15 mouse cellular contexts compared by ENCODE assay signal in genomic region chr15:78830742-78831719, GRCm38 (mm10). TPM values are rescaled to one million over a fixed set of nuclear protein-coding genes. Genes with fewer than 3 reads are reported as not detected.
DNase-seq lines count a peak whose midpoint lies in the region; ATAC-seq lines count a peak whose summit lies in the region.
"Had no signal": no experiment of that assay in that cellular context is flagged by ENCODE, and none has a peak within 500 bp of the region (broad histone marks: within the 10 kb centered on the region; RNA-seq: fewer than 3 reads in every experiment).

No protein-coding gene starts in this region.

- DNase-seq in heart, postnatal 10 days = no peak
- DNase-seq in limb, embryonic 11.5 days (ENCODE audit: low spot score) = no peak
- no peak for DNase-seq in spleen, adult 12 weeks (ENCODE audit: low spot score)
- DNase-seq in right cerebral cortex, postnatal 4 days = no peak
- no peak for DNase-seq in cerebellum, adult 18-20 months
- DNase-seq: adrenal gland, postnatal 25 days; cerebellum, adult 11-12 months; right cerebral cortex, adult 18-20 months had no signal

- H3K9ac ChIP-seq in heart, embryonic 12.5 days = no peak overlapping the region
- no peak overlapping the region for H3K9ac ChIP-seq in heart, embryonic 15.5 days
- H3K9ac ChIP-seq in limb, embryonic 11.5 days (ENCODE audit: low read length) = no peak overlapping the region
- H3K9ac ChIP-seq: neural tube, embryonic 12.5 days had no signal

- no peak overlapping the region for H3K4me3 ChIP-seq in heart, embryonic 12.5 days
- peak overlapping the region; percentile 51 for H3K4me3 ChIP-seq in brown adipose tissue, adult 24 weeks (ENCODE audit: insufficient read depth, low read depth, low read length)
- no peak overlapping the region for H3K4me3 ChIP-seq in heart, embryonic 15.5 days
- H3K4me3 ChIP-seq in limb, embryonic 11.5 days (ENCODE audit: low read depth, low read length) = no peak overlapping the region
- H3K4me3 ChIP-seq: embryonic facial prominence, embryonic 12.5 days; neural tube, embryonic 12.5 days had no signal

- 0 out of 2 replicates have a peak, but pooled peaks cover 8% of the 10 kb centered on the region for H3K27me3 ChIP-seq in heart, embryonic 12.5 days (replicated peaks)
- H3K27me3 ChIP-seq in heart, embryonic 15.5 days = peaks cover 7% of the 10 kb centered on the region
- H3K27me3 ChIP-seq in limb, embryonic 11.5 days (ENCODE audit: control insufficient read depth, insufficient read depth, low read length) = no peaks in the 10 kb centered on the region

- H3K27ac ChIP-seq in heart, embryonic 12.5 days (ENCODE audit: poor library complexity, severe bottlenecking) = peak overlapping the region; percentile 88; the same call in 1 of the 2 replicates
- H3K27ac ChIP-seq in brown adipose tissue, adult 24 weeks (replicated peaks; ENCODE audit: low read depth, low read length) = peak overlapping the region; percentile 83
- peak overlapping the region; percentile 85; the same call in 1 of the 2 replicates for H3K27ac ChIP-seq in heart, embryonic 15.5 days
- no peak overlapping the region for H3K27ac ChIP-seq in limb, embryonic 11.5 days (replicated peaks; ENCODE audit: low read depth, low read length)
- H3K27ac ChIP-seq: neural tube, embryonic 12.5 days had no signal

- no peak for ATAC-seq in heart, embryonic 12.5 days (ENCODE audit: insufficient number of reproducible peaks, low FRiP score)
- ATAC-seq in heart, embryonic 15.5 days (replicated peaks; ENCODE audit: insufficient number of reproducible peaks, insufficient read depth, low FRiP score, low read depth) = no peak
- ATAC-seq in limb, embryonic 11.5 days (ENCODE audit: insufficient number of reproducible peaks, low FRiP score, low TSS enrichment, low read depth) = no peak

- H3K9me3 ChIP-seq in heart, embryonic 12.5 days (replicated peaks) = no peaks in the 10 kb centered on the region
- H3K9me3 ChIP-seq in heart, embryonic 15.5 days (replicated peaks) = no peaks in the 10 kb centered on the region
- no peaks in the 10 kb centered on the region for H3K9me3 ChIP-seq in limb, embryonic 11.5 days (ENCODE audit: control insufficient read depth, low read length)
- H3K9me3 ChIP-seq: embryonic facial prominence, embryonic 12.5 days; neural tube, embryonic 12.5 days had no signal

- H3K4me1 ChIP-seq in heart, embryonic 12.5 days (replicated peaks) = peaks cover 51% of the 10 kb centered on the region
- H3K4me1 ChIP-seq in brown adipose tissue, adult 24 weeks (ENCODE audit: control insufficient read depth, insufficient read depth, insufficient read length, low read length) = peaks cover 30% of the 10 kb centered on the region
- peaks cover 62% of the 10 kb centered on the region for H3K4me1 ChIP-seq in heart, embryonic 15.5 days (replicated peaks)
- H3K4me1 ChIP-seq in limb, embryonic 11.5 days (ENCODE audit: control insufficient read depth, insufficient read depth, low read length) = peaks cover 38% of the 10 kb centered on the region

- intact Hi-C loops in heart, postnatal 10 days (cut with DNase I) = no loop called here

- 59% methylated on average over 10 of the region's 10 CpGs for WGBS in heart, embryonic 12.5 days
- 61% methylated on average over 10 of the region's 10 CpGs for WGBS in heart, embryonic 15.5 days
- 53% methylated on average over 10 of the region's 10 CpGs for WGBS in limb, embryonic 11.5 days

- H3K4me2 ChIP-seq in heart, embryonic 12.5 days = no peak overlapping the region
- 0 out of 2 replicates have a peak overlapping the region, but pooled peaks have one; percentile 36 for H3K4me2 ChIP-seq in heart, embryonic 15.5 days
- peak overlapping the region; percentile 5; the same call in 1 of the 2 replicates for H3K4me2 ChIP-seq in limb, embryonic 11.5 days (ENCODE audit: low read depth, severe bottlenecking)
- H3K4me2 ChIP-seq: embryonic facial prominence, embryonic 12.5 days; neural tube, embryonic 12.5 days had no signal

- H3K36me3 ChIP-seq in heart, embryonic 12.5 days = no peaks in the 10 kb centered on the region
- no peaks in the 10 kb centered on the region for H3K36me3 ChIP-seq in heart, embryonic 15.5 days
- no peaks in the 10 kb centered on the region for H3K36me3 ChIP-seq in limb, embryonic 11.5 days (ENCODE audit: control insufficient read depth, insufficient read depth, low read length)
- H3K36me3 ChIP-seq: embryonic facial prominence, embryonic 12.5 days; neural tube, embryonic 12.5 days had no signal

RNA-seq across cellular contexts. Expression of gene Cdc42ep1, which starts 11.4 kb away (rescaled TPM):
- 40.5 and 40.8 TPM in 2 replicates for polyA plus RNA-seq in heart, embryonic 12.5 days (2016; fragmentation: Nextera tagmentation; extraction: Ambion mirVana)
- 10 to 100 TPM; 63.9 to 68.5 TPM for total RNA-seq in heart, postnatal 10 days (2021)
- polyA plus RNA-seq in brown adipose tissue, adult 24 weeks (2012; ENCODE audit: insufficient read depth, insufficient read length, missing spikeins) = 18.4 and 21.7 TPM in 2 replicates
- polyA plus RNA-seq in heart, embryonic 15.5 days (2015; fragmentation: Nextera tagmentation; extraction: Ambion mirVana) = 32.0 and 40.4 TPM in 2 replicates
- polyA plus RNA-seq in limb, embryonic 11.5 days (2014; fragmentation: Nextera tagmentation; extraction: Ambion mirVana) = 11.2 and 12.6 TPM in 2 replicates

RNA-seq across cellular contexts. Expression of gene Lgals2, which starts 24.3 kb away (rescaled TPM):
- 0.84 TPM in 1 of 2 replicates, not detected in the other for polyA plus RNA-seq in heart, embryonic 12.5 days (2016; fragmentation: Nextera tagmentation; extraction: Ambion mirVana)
- under 1 TPM in 1 of 2 experiments, not detected in 1; 0.64 TPM for total RNA-seq in heart, postnatal 10 days (2021)
- not detected in 2 replicates for polyA plus RNA-seq in brown adipose tissue, adult 24 weeks (2012; ENCODE audit: insufficient read depth, insufficient read length, missing spikeins)
- 0.43 and 0.45 TPM in 2 replicates for polyA plus RNA-seq in heart, embryonic 15.5 days (2015; fragmentation: Nextera tagmentation; extraction: Ambion mirVana)
- not detected in 2 replicates for polyA plus RNA-seq in limb, embryonic 11.5 days (2014; fragmentation: Nextera tagmentation; extraction: Ambion mirVana)
- total RNA-seq: adrenal gland, postnatal 25 days; heart, adult 18-20 months; left cerebral cortex, postnatal 14 days had no signal
- polyA plus RNA-seq: embryonic facial prominence, embryonic 12.5 days; neural tube, embryonic 12.5 days had no signal

RNA-seq across cellular contexts. Expression of gene Card10, which starts 28.2 kb away (rescaled TPM):
- polyA plus RNA-seq in heart, embryonic 12.5 days (2016; fragmentation: Nextera tagmentation; extraction: Ambion mirVana) = 6.1 and 7.5 TPM in 2 replicates
- total RNA-seq in heart, postnatal 10 days (2021) = 10 to 100 TPM; 18.8 to 20.4 TPM
- polyA plus RNA-seq in brown adipose tissue, adult 24 weeks (2012; ENCODE audit: insufficient read depth, insufficient read length, missing spikeins) = 3.9 and 4.8 TPM in 2 replicates
- 5.7 and 7.6 TPM in 2 replicates for polyA plus RNA-seq in heart, embryonic 15.5 days (2015; fragmentation: Nextera tagmentation; extraction: Ambion mirVana)
- 3.4 and 3.5 TPM in 2 replicates for polyA plus RNA-seq in limb, embryonic 11.5 days (2014; fragmentation: Nextera tagmentation; extraction: Ambion mirVana)

RNA-seq across cellular contexts. Expression of gene Gga1, which starts 46.0 kb away (rescaled TPM):
- polyA plus RNA-seq in heart, embryonic 12.5 days (2016; fragmentation: Nextera tagmentation; extraction: Ambion mirVana) = 54.0 and 54.7 TPM in 2 replicates
- 10 to 100 TPM; 40.4 to 45.2 TPM for total RNA-seq in heart, postnatal 10 days (2021)
- 23.7 and 29.1 TPM in 2 replicates for polyA plus RNA-seq in brown adipose tissue, adult 24 weeks (2012; ENCODE audit: insufficient read depth, insufficient read length, missing spikeins)
- polyA plus RNA-seq in heart, embryonic 15.5 days (2015; fragmentation: Nextera tagmentation; extraction: Ambion mirVana) = 39.7 and 48.4 TPM in 2 replicates
- polyA plus RNA-seq in limb, embryonic 11.5 days (2014; fragmentation: Nextera tagmentation; extraction: Ambion mirVana) = 30.9 and 32.7 TPM in 2 replicates

RNA-seq across cellular contexts. Expression of gene Mfng, which starts 57.8 kb away (rescaled TPM):
- 7.3 and 7.9 TPM in 2 replicates for polyA plus RNA-seq in heart, embryonic 12.5 days (2016; fragmentation: Nextera tagmentation; extraction: Ambion mirVana)
- 10 to 100 TPM; 19.3 to 24.0 TPM for total RNA-seq in heart, postnatal 10 days (2021)
- polyA plus RNA-seq in brown adipose tissue, adult 24 weeks (2012; ENCODE audit: insufficient read depth, insufficient read length, missing spikeins) = 12.0 and 20.7 TPM in 2 replicates
- polyA plus RNA-seq in heart, embryonic 15.5 days (2015; fragmentation: Nextera tagmentation; extraction: Ambion mirVana) = 13.6 and 21.0 TPM in 2 replicates
- polyA plus RNA-seq in limb, embryonic 11.5 days (2014; fragmentation: Nextera tagmentation; extraction: Ambion mirVana) = 5.3 and 7.5 TPM in 2 replicates
